Mouse (Mus musculus): ENCODE results near the gene Lkaaear1. TPM values are rescaled to one million over a fixed set of nuclear protein-coding genes. Genes with fewer than 3 reads are reported as not detected.

The Lkaaear1 gene
- polyA plus RNA-seq (2017; shearing (Covaris generic)), result not detected

DNA sequence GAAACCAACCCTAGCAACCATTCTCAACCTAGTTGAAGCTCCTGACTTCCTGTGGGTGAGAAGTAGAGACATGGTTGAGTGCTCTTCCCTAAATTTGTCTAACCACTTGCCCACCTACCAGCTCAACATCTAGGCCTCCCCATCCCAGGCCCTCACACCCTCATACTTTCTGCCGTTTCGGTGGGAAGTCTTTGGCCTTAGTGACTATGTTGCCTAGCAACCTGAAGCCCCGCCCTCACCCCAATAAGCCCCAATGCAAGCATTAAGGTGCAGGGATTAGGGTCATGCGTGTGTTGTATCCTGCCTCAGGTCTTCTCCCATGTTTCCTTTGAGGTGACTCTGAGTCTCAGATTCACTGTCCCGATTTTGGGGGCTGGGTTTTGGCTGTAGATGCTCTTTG lies at the start of gene Lkaaear1:
Gene Lkaaear1 (minus strand): TSS at position 202 of the 400 bp plus-strand sequence.

DNA sequence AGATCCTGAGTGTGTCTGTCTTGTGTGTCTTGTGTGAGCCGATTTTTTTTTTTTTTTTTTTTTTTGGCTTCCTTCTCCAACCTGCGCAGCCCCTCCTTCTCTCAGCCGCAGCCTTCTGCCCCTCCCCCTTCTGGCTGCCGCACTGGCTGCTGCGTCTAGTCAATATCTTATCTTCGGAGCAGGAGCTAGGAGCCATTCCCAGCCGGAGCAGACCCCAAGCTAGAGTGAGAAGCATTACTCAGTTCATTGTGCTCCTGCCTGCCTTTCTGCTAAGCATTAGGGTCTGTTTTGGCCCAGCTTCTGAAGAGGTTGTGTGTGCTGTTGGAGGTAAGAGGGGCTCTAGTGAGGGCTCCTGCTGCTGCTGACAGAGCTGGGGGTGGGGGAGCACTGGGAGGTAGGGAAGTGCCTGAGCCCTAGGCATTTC lies 16.7 kb upstream of the Lkaaear1 start, which contains the start of gene Oprl1:
Gene Oprl1 (plus strand): TSS at position 114 of the 424 bp plus-strand sequence.

DNA sequence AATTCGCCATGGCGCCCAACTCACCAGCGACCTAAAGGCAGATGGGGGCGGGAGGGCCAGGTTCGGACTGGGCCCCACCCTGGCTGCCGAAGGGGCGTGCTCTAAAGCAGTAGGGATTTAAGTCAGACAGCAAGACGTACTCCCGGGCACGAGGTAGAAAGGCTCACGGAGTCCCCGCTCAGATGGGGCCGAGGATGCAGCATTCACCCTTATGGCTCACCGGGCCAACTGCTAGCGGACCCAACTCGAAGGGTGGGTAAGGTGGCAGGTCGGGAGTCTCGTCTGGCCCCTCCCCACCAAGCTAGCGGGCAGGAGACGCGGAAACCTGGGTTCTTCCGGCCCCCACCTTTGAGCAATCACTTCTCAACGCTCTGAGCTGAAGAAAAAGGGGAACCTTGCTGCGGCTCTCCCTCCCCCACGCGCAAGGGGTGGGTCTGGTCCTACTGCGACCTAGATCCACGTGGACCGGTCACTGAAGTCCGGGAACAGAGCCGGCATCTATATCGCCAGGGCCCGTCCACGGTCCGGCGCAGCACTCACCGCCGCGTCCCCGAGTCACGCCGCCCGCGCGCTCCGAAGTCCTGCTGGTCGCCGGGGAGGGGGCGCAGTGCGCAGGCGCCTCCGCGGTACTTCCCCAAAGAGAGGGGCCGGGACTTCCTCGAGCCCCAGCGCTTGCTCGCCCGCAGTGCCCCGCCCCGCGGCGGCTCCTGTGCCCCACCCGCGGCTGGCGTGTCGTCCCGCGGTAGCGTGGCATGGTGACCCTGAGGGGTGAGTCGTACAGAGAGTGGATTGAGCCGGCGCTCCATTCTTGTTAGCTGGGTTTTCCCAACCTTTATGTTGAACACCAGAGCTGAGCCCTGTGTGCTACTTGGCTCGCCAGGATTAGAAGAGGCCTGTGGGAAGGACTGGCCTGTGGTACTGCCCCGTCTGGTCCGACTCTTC lies 4.6 kb downstream of the Lkaaear1 start, which contains the start of gene Rgs19:
Gene Rgs19 (minus strand): TSS at position 639 of the 942 bp plus-strand sequence.

DNA sequence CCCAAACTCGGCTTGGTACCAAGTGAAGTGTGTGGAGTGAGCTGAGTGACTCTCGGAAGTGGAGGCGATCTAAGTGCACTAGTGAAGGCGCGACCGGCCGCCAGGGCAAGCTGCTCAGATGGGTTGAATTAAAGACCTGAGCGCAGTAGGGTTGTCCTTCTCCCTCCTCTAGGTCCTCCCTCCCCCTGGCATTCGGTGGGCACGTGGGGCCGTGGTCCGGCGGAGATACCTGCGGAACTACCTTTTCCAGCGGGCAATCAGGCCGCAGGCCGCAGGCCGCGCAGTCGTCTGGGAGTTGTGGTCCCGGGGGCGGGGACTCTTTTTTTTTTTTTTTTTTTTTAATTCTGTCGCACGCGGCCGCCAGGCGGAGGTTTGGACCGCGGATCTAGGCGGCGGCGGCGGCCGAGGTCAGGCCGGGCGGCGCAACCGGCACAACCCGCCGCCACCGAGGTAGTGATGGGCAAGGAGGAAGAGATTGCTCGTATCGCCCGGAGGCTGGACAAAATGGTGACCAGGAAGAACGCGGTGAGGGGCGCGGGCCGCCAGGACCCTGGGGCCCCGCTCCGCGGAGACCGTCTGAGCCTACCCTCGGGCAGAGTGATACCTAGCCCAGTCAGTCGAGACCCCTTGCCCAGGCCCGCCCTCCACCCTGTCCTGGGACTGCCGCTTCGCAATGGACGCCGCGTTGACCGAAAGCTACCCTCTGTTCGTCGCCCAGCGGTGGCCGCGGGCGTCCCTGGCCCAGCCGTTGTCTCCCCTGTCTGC lies 18.1 kb downstream of the Lkaaear1 start, which contains the start of gene Tcea2:
Gene Tcea2 (plus strand): TSS at position 360 of the 765 bp plus-strand sequence.

DNA sequence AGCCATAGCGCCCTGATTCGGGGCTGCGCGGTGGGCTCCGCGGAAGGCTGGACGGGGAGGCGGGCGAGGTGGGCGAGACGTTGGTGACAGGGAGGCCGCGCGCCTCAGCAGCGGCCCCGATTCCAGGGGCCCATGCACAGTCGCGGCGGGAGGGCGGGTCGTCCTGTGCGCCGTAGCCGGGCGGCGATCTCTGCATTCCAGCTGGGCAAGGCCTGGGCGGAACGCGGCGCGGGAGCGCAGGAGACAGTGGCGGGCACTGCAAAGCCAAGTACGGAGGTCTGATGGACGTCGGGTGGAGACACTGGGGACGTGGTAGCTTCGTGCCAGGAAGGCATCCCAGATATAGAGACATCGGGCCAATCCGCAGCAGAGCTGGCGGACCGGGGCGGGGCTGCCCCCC lies 26.9 kb downstream of the Lkaaear1 start, which contains the start of gene Sox18:
Gene Sox18 (minus strand): TSS at position 315 of the 400 bp plus-strand sequence.

DNA sequence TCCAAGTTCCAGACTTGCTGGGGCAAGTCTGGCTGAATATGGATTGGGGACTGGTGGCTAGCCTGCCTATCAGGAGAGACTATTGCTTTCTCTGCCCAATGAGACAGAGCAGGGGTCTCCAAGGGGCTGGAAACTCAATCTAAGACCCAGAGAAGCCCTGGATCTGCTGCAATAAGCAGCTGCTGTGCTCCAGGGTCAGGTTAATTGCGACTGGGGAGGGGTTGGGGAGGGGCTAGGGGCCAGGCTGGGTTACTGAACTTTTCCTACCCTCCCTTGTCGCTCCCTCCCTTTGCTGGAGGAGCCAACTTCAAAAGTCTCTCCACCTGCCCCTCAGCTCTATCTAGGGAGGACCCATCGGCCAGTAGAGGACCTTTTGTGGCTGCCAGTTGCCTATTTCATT lies 41.5 kb downstream of the Lkaaear1 start, which contains the start of gene Gm29797:
Gene Gm29797 (plus strand): TSS at position 301 of the 400 bp plus-strand sequence.

Other genes with a start within 250 kb of the Lkaaear1 start
- gene Zbtb46, start 239.0 kb downstream of the Lkaaear1 start, polyA plus RNA-seq (2017; shearing (Covaris generic)), result 16.9 TPM
- gene Abhd16b, start 205.2 kb downstream of the Lkaaear1 start, polyA plus RNA-seq (2017; shearing (Covaris generic)), result not detected
- gene Tpd52l2, start 201.3 kb downstream of the Lkaaear1 start, polyA plus RNA-seq (2017; shearing (Covaris generic)), result 90.8 TPM
- 138 TPM for gene Dnajc5, start 178.0 kb downstream of the Lkaaear1 start, polyA plus RNA-seq (2017; shearing (Covaris generic))
- gene Uckl1, start 113.5 kb downstream of the Lkaaear1 start, polyA plus RNA-seq (2017; shearing (Covaris generic)), result 113 TPM
- 97.7 TPM for gene Prpf6, start 106.6 kb downstream of the Lkaaear1 start, polyA plus RNA-seq (2017; shearing (Covaris generic))
- 26.2 TPM for gene Zfp512b, start 105.6 kb downstream of the Lkaaear1 start, polyA plus RNA-seq (2017; shearing (Covaris generic))
- gene Samd10, start 99.2 kb downstream of the Lkaaear1 start, polyA plus RNA-seq (2017; shearing (Covaris generic)), result 14.5 TPM
- not detected for gene Gm29797, start 41.4 kb downstream of the Lkaaear1 start, polyA plus RNA-seq (2017; shearing (Covaris generic))
- gene Sox18, start 26.8 kb downstream of the Lkaaear1 start, polyA plus RNA-seq (2017; shearing (Covaris generic)), result not detected
- 21.5 TPM for gene Tcea2, start 18.1 kb downstream of the Lkaaear1 start, polyA plus RNA-seq (2017; shearing (Covaris generic))
- 102 TPM for gene Rgs19, start 4.5 kb downstream of the Lkaaear1 start, polyA plus RNA-seq (2017; shearing (Covaris generic))
- 0.12 TPM for gene Oprl1, start 16.6 kb upstream of the Lkaaear1 start, polyA plus RNA-seq (2017; shearing (Covaris generic))
- not detected for gene Myt1, start 64.9 kb upstream of the Lkaaear1 start, polyA plus RNA-seq (2017; shearing (Covaris generic))
- 60.8 TPM for gene Pcmtd2, start 139.4 kb upstream of the Lkaaear1 start, polyA plus RNA-seq (2017; shearing (Covaris generic))
- gene Polr3k, start 165.9 kb upstream of the Lkaaear1 start, polyA plus RNA-seq (2017; shearing (Covaris generic)), result 17.6 TPM

Measured in effector memory CD4-positive, alpha-beta T cell, adult 5 months (primary cell).